ENCODE assay signal across 8 mouse cellular contexts in genomic region chr8:22060446-22060889, GRCm38 (mm10). TPM values are rescaled to one million over a fixed set of nuclear protein-coding genes. Genes with fewer than 3 reads are reported as not detected.
DNase-seq lines count a peak whose midpoint lies in the region; ATAC-seq and TF ChIP-seq lines count a peak whose summit lies in the region.

Alg11 (plus strand) TSS chr8:22060721.

- peak; percentile 54 for TF ChIP-seq CTCF in liver, embryonic 14.5 days (IDR thresholded peaks at IDR 0.05; ENCODE audit: low read depth)
- TF ChIP-seq CTCF in stomach, postnatal 0 days (IDR thresholded peaks at IDR 0.05; ENCODE audit: low read depth): peak; percentile 31

- WGBS in forebrain, embryonic 10.5 days: 0% methylated on average over 33 of the region's 36 CpGs
- WGBS in heart, embryonic 15.5 days: under 1% methylated on average over 35 of the region's 36 CpGs
- WGBS in liver, embryonic 14.5 days (ENCODE audit: insufficient replicate concordance): under 1% methylated on average over 36 of the region's 36 CpGs
- under 1% methylated on average over 30 of the region's 36 CpGs for WGBS in neural tube, embryonic 11.5 days
- WGBS in stomach, postnatal 0 days: 2% methylated on average over 34 of the region's 36 CpGs

- H3K36me3 ChIP-seq in forebrain, embryonic 10.5 days (replicated peaks): peaks cover 37% of the 10 kb centered on the region
- H3K36me3 ChIP-seq in heart, embryonic 15.5 days: peaks cover 17% of the 10 kb centered on the region
- peaks cover 6% of the 10 kb centered on the region for H3K36me3 ChIP-seq in liver, embryonic 14.5 days (replicated peaks; ENCODE audit: control insufficient read depth, insufficient read depth, low read depth)
- H3K36me3 ChIP-seq in neural tube, embryonic 11.5 days (ENCODE audit: control insufficient read depth, insufficient read depth, low read length): peaks cover 3% of the 10 kb centered on the region
- H3K36me3 ChIP-seq in stomach, postnatal 0 days (ENCODE audit: control insufficient read depth, insufficient read depth, low read length): peaks cover 4% of the 10 kb centered on the region

- peaks cover 24% of the 10 kb centered on the region for H3K4me1 ChIP-seq in forebrain, embryonic 10.5 days
- H3K4me1 ChIP-seq in heart, embryonic 15.5 days (replicated peaks): peaks cover 10% of the 10 kb centered on the region
- H3K4me1 ChIP-seq in liver, embryonic 14.5 days (replicated peaks; ENCODE audit: control insufficient read depth in 2 of 2, insufficient read depth in 2 of 2, low read length in 1 of 2): peaks cover 35% of the 10 kb centered on the region in 2 experiments
- H3K4me1 ChIP-seq in neural tube, embryonic 11.5 days (ENCODE audit: control insufficient read depth, insufficient read depth, low read length): no peaks in the 10 kb centered on the region
- H3K4me1 ChIP-seq in stomach, postnatal 0 days (replicated peaks; ENCODE audit: control insufficient read depth, insufficient read depth): no peaks in the 10 kb centered on the region; the same call in 1 of the 2 replicates

- peak within 1 kb of the TSS; percentile 86 for H3K27ac ChIP-seq in forebrain, embryonic 10.5 days
- H3K27ac ChIP-seq in heart, embryonic 15.5 days: peak within 1 kb of the TSS; percentile 20; the same call in 1 of the 2 replicates
- peak within 1 kb of the TSS; percentile 83 for H3K27ac ChIP-seq in liver, embryonic 14.5 days
- H3K27ac ChIP-seq in neural tube, embryonic 11.5 days (ENCODE audit: low read depth, low read length): 0 out of 2 replicates have a peak within 1 kb of the TSS, but pooled peaks have one; percentile 20
- no peak within 1 kb of the TSS for H3K27ac ChIP-seq in stomach, postnatal 0 days (replicated peaks)

- peak within 1 kb of the TSS; percentile 98 for H3K4me2 ChIP-seq in heart, embryonic 15.5 days
- H3K4me2 ChIP-seq in liver, embryonic 14.5 days (ENCODE audit: low read depth): peak within 1 kb of the TSS; percentile 84
- peak within 1 kb of the TSS; percentile 88 for H3K4me2 ChIP-seq in neural tube, embryonic 11.5 days (ENCODE audit: low read depth)
- H3K4me2 ChIP-seq in stomach, postnatal 0 days (replicated peaks; ENCODE audit: low read depth): peak within 1 kb of the TSS; percentile 95

- peak; percentile 100 for ATAC-seq in heart, embryonic 15.5 days (replicated peaks; ENCODE audit: insufficient number of reproducible peaks, insufficient read depth, low FRiP score, low read depth)
- peak; percentile 95 for ATAC-seq in liver, embryonic 14.5 days (ENCODE audit: insufficient read depth)
- peak; percentile 100 for ATAC-seq in neural tube, embryonic 11.5 days (ENCODE audit: insufficient read depth, low FRiP score, low TSS enrichment)
- peak; percentile 100 for ATAC-seq in stomach, postnatal 0 days (ENCODE audit: low FRiP score, low TSS enrichment)

- H3K9me3 ChIP-seq in forebrain, embryonic 10.5 days: peaks cover 1% of the 10 kb centered on the region; the same call in 1 of the 2 replicates
- no peaks in the 10 kb centered on the region for H3K9me3 ChIP-seq in heart, embryonic 15.5 days (replicated peaks)
- no peaks in the 10 kb centered on the region for H3K9me3 ChIP-seq in liver, embryonic 14.5 days (ENCODE audit: control insufficient read depth, low read length)
- H3K9me3 ChIP-seq in neural tube, embryonic 11.5 days (ENCODE audit: control insufficient read depth, low read length): no peaks in the 10 kb centered on the region
- H3K9me3 ChIP-seq in stomach, postnatal 0 days (ENCODE audit: control insufficient read depth, low read length): no peaks in the 10 kb centered on the region

- peak; percentile 87 for DNase-seq in CD8-positive naive resting alpha-beta T cell, adult 2 months (ENCODE audit: low read depth in 2 of 2, low spot score in 2 of 2)
- DNase-seq in c-Kit-positive CD71-negative TER-119-negative erythroid progenitor cells, embryonic 14.5 days (ENCODE audit: low read depth): peak; percentile 96
- peak; percentile 95 for DNase-seq in forebrain, embryonic 10.5 days (ENCODE audit: extremely low spot score, low spot score)
- peak; percentile 98 to 99 for DNase-seq in kidney, postnatal 25 days
- DNase-seq in liver, embryonic 14.5 days (ENCODE audit: low read depth in 3 of 3, low spot score in 3 of 3): peak; percentile 99
- peak; percentile 99 for DNase-seq in neural tube, embryonic 11.5 days (ENCODE audit: low spot score)
- DNase-seq in stomach, postnatal 0 days (ENCODE audit: low spot score): peak; percentile 98

- TF ChIP-seq EP300 in liver, embryonic 14.5 days (IDR thresholded peaks at IDR 0.05; ENCODE audit: low read depth): no peak; the same call in 1 of the 2 replicates
- no peak for TF ChIP-seq EP300 in stomach, postnatal 0 days (optimal IDR thresholded peaks at IDR 0.05)

- H3K9ac ChIP-seq in heart, embryonic 15.5 days: peak within 1 kb of the TSS; percentile 75
- peak within 1 kb of the TSS; percentile 95 for H3K9ac ChIP-seq in liver, embryonic 14.5 days (replicated peaks)
- H3K9ac ChIP-seq in neural tube, embryonic 11.5 days (ENCODE audit: low read length): peak within 1 kb of the TSS; percentile 69
- H3K9ac ChIP-seq in stomach, postnatal 0 days (ENCODE audit: low read length): peak within 1 kb of the TSS; percentile 67

- H3K27me3 ChIP-seq in forebrain, embryonic 10.5 days (ENCODE audit: poor library complexity, severe bottlenecking): peaks cover 31% of the 10 kb centered on the region
- H3K27me3 ChIP-seq in heart, embryonic 15.5 days: peaks cover 22% of the 10 kb centered on the region
- no peaks in the 10 kb centered on the region for H3K27me3 ChIP-seq in liver, embryonic 14.5 days (ENCODE audit: control insufficient read depth, insufficient read depth, low read length)
- no peaks in the 10 kb centered on the region for H3K27me3 ChIP-seq in neural tube, embryonic 11.5 days (ENCODE audit: control insufficient read depth, insufficient read depth, low read length)
- no peaks in the 10 kb centered on the region for H3K27me3 ChIP-seq in stomach, postnatal 0 days (ENCODE audit: control insufficient read depth, insufficient read depth, low read length)

- H3K4me3 ChIP-seq in forebrain, embryonic 10.5 days: peak within 1 kb of the TSS; percentile 72
- peak within 1 kb of the TSS; percentile 96 for H3K4me3 ChIP-seq in heart, embryonic 15.5 days
- peak within 1 kb of the TSS; percentile 96 to 99 for H3K4me3 ChIP-seq in liver, embryonic 14.5 days (ENCODE audit: insufficient read depth in 1 of 2, low read depth in 2 of 2, low read length in 2 of 2)
- H3K4me3 ChIP-seq in neural tube, embryonic 11.5 days (ENCODE audit: low read depth, low read length): peak within 1 kb of the TSS; percentile 56
- peak within 1 kb of the TSS; percentile 74 for H3K4me3 ChIP-seq in stomach, postnatal 0 days (ENCODE audit: low read depth, low read length)

RNA-seq across cellular contexts. Expression of gene Alg11, which starts in this region (rescaled TPM):
- polyA plus RNA-seq in forebrain, embryonic 10.5 days (2016; fragmentation: Nextera tagmentation; extraction: Ambion mirVana): 34.6 and 41.6 TPM in 2 replicates
- polyA plus RNA-seq in heart, embryonic 15.5 days (2015; fragmentation: Nextera tagmentation; extraction: Ambion mirVana): 14.6 and 17.0 TPM in 2 replicates
- polyA plus RNA-seq in liver, embryonic 14.5 days (2012; rRNA removed): 2.3 and 3.1 TPM in 2 replicates
- 5.1 and 5.4 TPM in 2 replicates for polyA plus RNA-seq in liver, embryonic 14.5 days (2014; fragmentation: Nextera tagmentation; extraction: Ambion mirVana)
- 34.2 and 35.3 TPM in 2 replicates for polyA plus RNA-seq in neural tube, embryonic 11.5 days (2014; fragmentation: Nextera tagmentation; extraction: Ambion mirVana)
- 14.6 and 16.1 TPM in 2 replicates for polyA plus RNA-seq in stomach, postnatal 0 days (2015; fragmentation: Nextera tagmentation; extraction: Ambion mirVana)
